Mouse (Mus musculus): ENCODE results near the gene Litaf. TPM values are rescaled to one million over a fixed set of nuclear protein-coding genes. Genes with fewer than 3 reads are reported as not detected.
"Not testable (repeated sequence)": the region's sequence is repeated elsewhere in the genome, so short reads cannot be mapped to it uniquely, and the experiment has no call there.

Litaf gene
- total and polyA plus RNA-seq, 3 experiments = 25.7 to 50.1 TPM; not detected in 1

GRCm38 (mm10) chr16:10958763-10959440 lies 107.1 kb downstream of the Litaf start:
- no peaks in the 10 kb centered on the region for H3K9me3 ChIP-seq (replicated peaks; ENCODE audit: insufficient read depth, low read length)
- H3K79me2 ChIP-seq (ENCODE audit: control insufficient read depth, insufficient read depth, low read length, poor library complexity) = no peaks in the 10 kb centered on the region
- peaks cover 0 to 14% of the 10 kb centered on the region in 2 experiments; a peak in 2 of 4 replicates for H3K4me1 ChIP-seq (ENCODE audit: control insufficient read depth in 1 of 2, insufficient read depth in 2 of 2, low read length in 2 of 2)
- TF ChIP-seq GATA1 (IDR thresholded peaks at IDR 0.05; ENCODE audit: low read depth, low read length) (no peak), ZNF384 (IDR thresholded peaks at IDR 0.05; ENCODE audit: low read depth, low read length) (no peak), RCOR1 (IDR thresholded peaks at IDR 0.05; ENCODE audit: low read depth, low read length) (no peak), MYB (IDR thresholded peaks at IDR 0.05; ENCODE audit: low read depth, low read length) (no peak), ZKSCAN1 (IDR thresholded peaks at IDR 0.05; ENCODE audit: low read depth, low read length) (no peak), E2F4 (IDR thresholded peaks at IDR 0.05; ENCODE audit: borderline replicate concordance, low read depth, low read length) (no peak), CHD1 (IDR thresholded peaks at IDR 0.05; ENCODE audit: low read depth, low read length) (no peak), USF1 (IDR thresholded peaks at IDR 0.05; ENCODE audit: low read depth, low read length) (no peak), BHLHE40 (IDR thresholded peaks at IDR 0.05; ENCODE audit: borderline replicate concordance, low read depth, low read length) (no peak), ZC3H11A (IDR thresholded peaks at IDR 0.05; ENCODE audit: low read depth, low read length) (no peak), TAL1 (IDR thresholded peaks at IDR 0.05; ENCODE audit: low read length) (no peak), MAFK (IDR thresholded peaks at IDR 0.05; ENCODE audit: borderline replicate concordance, low read depth, low read length) (no peak)
- no peaks in the 10 kb centered on the region for H3K27me3 ChIP-seq (ENCODE audit: control insufficient read depth in 1 of 2, insufficient read depth in 2 of 2, low read length in 2 of 2)
- no peak overlapping the region for H3K27ac ChIP-seq (ENCODE audit: control insufficient read depth, low read depth, low read length)
- no peak overlapping the region for H3K4me3 ChIP-seq (ENCODE audit: control insufficient read depth in 1 of 2, insufficient read depth in 1 of 2, low read depth in 2 of 2, low read length in 2 of 2)
- no peak for DNase-seq (ENCODE audit: low read depth, low spot score)
- no peak overlapping the region for H3K9ac ChIP-seq (ENCODE audit: control insufficient read depth, low read depth, low read length, poor library complexity, severe bottlenecking)
- peaks cover 7 to 10% of the 10 kb centered on the region in 2 experiments for H3K36me3 ChIP-seq (ENCODE audit: control insufficient read depth in 1 of 2, insufficient read depth in 2 of 2, low read length in 2 of 2)

DNA sequence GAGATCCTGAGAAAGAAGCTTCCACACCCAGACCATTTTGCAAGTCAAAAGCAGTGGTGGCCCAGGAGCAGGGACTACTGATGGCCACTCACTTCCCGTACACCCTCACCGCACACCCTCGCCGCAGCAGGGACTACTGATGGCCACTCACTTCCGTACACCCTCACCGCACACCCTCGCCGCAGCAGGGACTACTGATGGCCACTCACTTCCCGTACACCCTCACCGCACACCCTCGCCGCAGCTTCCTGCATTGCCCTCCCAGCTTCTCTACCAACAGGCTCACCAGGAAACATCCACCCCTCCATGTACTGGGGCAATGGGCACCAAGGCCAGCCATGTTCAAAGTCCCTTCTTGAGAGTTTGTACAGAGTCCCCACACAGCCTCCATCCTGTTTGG lies 107.7 kb downstream of the Litaf start:
- DNase-seq (ENCODE audit: low read depth, low spot score); H3K9me3 ChIP-seq (replicated peaks; ENCODE audit: insufficient read depth, low read length); H3K27me3 ChIP-seq (ENCODE audit: control insufficient read depth in 1 of 2, insufficient read depth in 2 of 2, low read length in 2 of 2); H3K36me3 ChIP-seq (ENCODE audit: control insufficient read depth in 1 of 2, insufficient read depth in 2 of 2, low read length in 2 of 2); H3K79me2 ChIP-seq (ENCODE audit: control insufficient read depth, insufficient read depth, low read length, poor library complexity); H3K9ac ChIP-seq (ENCODE audit: control insufficient read depth, low read depth, low read length, poor library complexity, severe bottlenecking); H3K4me3 ChIP-seq (ENCODE audit: control insufficient read depth in 1 of 2, insufficient read depth in 1 of 2, low read depth in 2 of 2, low read length in 2 of 2); H3K27ac ChIP-seq (ENCODE audit: control insufficient read depth, low read depth, low read length): not testable (repeated sequence)
- H3K4me1 ChIP-seq (ENCODE audit: control insufficient read depth in 1 of 2, insufficient read depth in 2 of 2, low read length in 2 of 2) = peaks cover 0 to 14% of the 10 kb centered on the region in 2 experiments; a peak in 2 of 4 replicates

DNA sequence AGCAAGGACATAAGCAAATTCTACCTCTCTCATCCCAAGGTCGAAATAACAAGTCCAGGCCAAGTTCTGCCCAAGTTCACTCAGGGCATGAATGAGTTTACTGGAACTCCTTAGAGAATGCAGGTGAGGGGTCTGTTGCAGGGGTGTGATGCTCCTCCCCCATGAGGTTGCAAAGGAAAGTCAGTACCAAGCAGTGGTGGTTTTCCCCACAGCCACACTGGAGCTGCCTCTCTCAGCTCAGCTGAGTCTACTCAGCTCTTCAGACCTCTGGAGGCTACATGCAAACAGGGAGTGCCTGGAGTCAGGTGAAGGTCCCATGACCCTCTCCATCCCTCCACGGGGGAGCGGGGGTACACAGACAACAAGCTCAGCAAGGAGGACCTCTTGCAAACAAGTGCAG lies 108.2 kb downstream of the Litaf start:
- no peak overlapping the region for H3K27ac ChIP-seq (ENCODE audit: control insufficient read depth, low read depth, low read length)
- H3K9ac ChIP-seq (ENCODE audit: control insufficient read depth, low read depth, low read length, poor library complexity, severe bottlenecking) = no peak overlapping the region
- DNase-seq (ENCODE audit: low read depth, low spot score) = no peak
- no peaks in the 10 kb centered on the region for H3K9me3 ChIP-seq (replicated peaks; ENCODE audit: insufficient read depth, low read length)
- no peak for TF ChIP-seq GATA1 (IDR thresholded peaks at IDR 0.05; ENCODE audit: low read depth, low read length)
- no peak for TF ChIP-seq CHD1 (IDR thresholded peaks at IDR 0.05; ENCODE audit: low read depth, low read length)
- no peak for TF ChIP-seq POLR2AphosphoS2 (IDR thresholded peaks at IDR 0.05; ENCODE audit: low read length)
- TF ChIP-seq HCFC1 (IDR thresholded peaks at IDR 0.05; ENCODE audit: low read depth, low read length) = no peak
- no peak for TF ChIP-seq BHLHE40 (IDR thresholded peaks at IDR 0.05; ENCODE audit: borderline replicate concordance, low read depth, low read length)
- H3K36me3 ChIP-seq (ENCODE audit: control insufficient read depth in 1 of 2, insufficient read depth in 2 of 2, low read length in 2 of 2) = peaks cover 4 to 8% of the 10 kb centered on the region in 2 experiments
- no peaks in the 10 kb centered on the region for H3K27me3 ChIP-seq (ENCODE audit: control insufficient read depth in 1 of 2, insufficient read depth in 2 of 2, low read length in 2 of 2)
- H3K4me3 ChIP-seq (ENCODE audit: control insufficient read depth in 1 of 2, insufficient read depth in 1 of 2, low read depth in 2 of 2, low read length in 2 of 2) = no peak overlapping the region
- H3K79me2 ChIP-seq (ENCODE audit: control insufficient read depth, insufficient read depth, low read length, poor library complexity) = no peaks in the 10 kb centered on the region
- H3K4me1 ChIP-seq (ENCODE audit: control insufficient read depth in 1 of 2, insufficient read depth in 2 of 2, low read length in 2 of 2) = peaks cover 0 to 11% of the 10 kb centered on the region in 2 experiments; a peak in 2 of 4 replicates

Data from MEL (cell line).